Mouse (Mus musculus) right cerebral cortex, postnatal 25 days (tissue): ENCODE results near the gene Gm29564.
"Not testable (repeated sequence)": the region's sequence is repeated elsewhere in the genome, so short reads cannot be mapped to it uniquely, and the experiment has no call there.

Experiments used
- DNase-seq: peaks from one replicate; pipeline ENCODE4 v3.0.0; 2022

Gm29564 gene

GRCm38 (mm10) chrY:78212693-78213092, at the start of gene Gm29564:
Gene Gm29564 (plus strand): TSS chrY:78212993.
- DNase-seq: not testable (repeated sequence)
